Mouse (Mus musculus): ENCODE measurements at regions not wholly inside any gene's neighbourhood (a gene's known extent, or its start where the extent isn't known, plus 50 kb on each side); places are given as distances from the start of the nearest gene placed in this dataset.

DNA sequence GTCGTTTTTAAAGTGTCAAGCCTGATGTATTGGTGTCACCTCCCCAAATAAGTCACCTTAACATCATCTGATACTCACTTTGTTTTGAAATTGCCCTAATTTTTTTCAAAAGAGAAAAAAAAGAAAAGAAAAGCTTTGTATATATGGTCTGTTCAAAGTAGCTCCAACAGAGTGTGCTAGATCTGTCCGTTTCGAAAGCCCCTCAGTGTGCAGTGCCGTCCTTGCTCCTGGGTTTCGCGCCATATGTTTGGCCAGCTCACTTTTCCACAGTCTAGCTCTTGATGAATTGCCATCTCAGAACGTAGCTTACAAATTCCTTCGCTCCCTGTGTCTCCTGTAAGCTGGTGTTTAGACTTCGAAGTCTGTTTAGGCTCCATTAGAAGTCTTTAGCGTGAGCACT lies 117.7 kb upstream of the Spin1 start:
- TF ChIP-seq CTCF (IDR thresholded peaks at IDR 0.05; ENCODE audit: low read depth, low read length) = no peak
- no peak for TF ChIP-seq POLR2A (IDR thresholded peaks at IDR 0.05; ENCODE audit: borderline replicate concordance, low read depth, low read length)

All from bone marrow macrophage, adult 2 months (primary cell).